Mouse (Mus musculus): ENCODE data around the gene Gm10277. TPM values are rescaled to one million over a fixed set of nuclear protein-coding genes. Genes with fewer than 3 reads are reported as not detected.

The Gm10277 gene
- polyA plus RNA-seq, 1 experiment from 2014 or later = 1.6 TPM

DNA sequence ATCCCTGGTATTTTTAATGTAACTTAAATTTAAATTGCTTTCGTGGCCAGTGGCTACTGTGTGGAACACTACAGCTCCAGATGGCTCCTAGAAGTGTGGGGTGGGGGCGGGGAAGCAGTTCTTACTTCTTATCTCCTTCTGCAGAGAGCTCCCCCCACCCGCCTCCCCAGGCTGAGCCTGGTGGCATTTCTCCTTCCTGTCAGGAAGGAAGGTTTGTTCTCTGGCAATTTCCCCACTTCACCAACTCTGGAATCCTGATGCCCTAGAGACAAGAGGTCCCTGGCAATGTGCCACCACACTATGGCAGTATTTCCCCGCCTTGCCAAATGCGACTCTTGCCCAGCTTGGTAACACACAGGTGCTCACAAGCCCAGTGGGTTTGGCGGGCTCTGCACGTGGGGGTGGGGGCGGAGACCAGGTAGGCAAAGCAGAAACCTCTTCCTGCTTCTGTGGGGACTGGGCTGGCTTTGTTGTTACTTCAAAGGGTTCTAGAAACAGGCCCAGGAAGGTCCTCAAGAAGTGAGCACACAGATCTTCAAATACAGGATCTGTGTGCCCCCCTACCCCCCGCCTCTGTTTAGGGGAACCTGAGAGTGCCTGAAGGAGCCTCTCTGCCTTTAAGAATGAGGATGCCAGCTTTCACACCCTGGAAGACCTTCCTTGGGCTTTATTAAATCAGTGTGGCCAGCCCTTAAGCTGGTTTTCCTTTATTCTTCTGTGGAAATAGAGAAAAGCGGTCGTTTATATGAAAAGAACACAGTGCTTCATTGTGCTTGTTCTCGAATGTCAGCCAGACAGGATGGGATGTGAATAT, 4.4 kb upstream of the Gm10277 start:
- H3K9ac ChIP-seq (ENCODE audit: low read depth, low read length) = no peak overlapping the region

DNA sequence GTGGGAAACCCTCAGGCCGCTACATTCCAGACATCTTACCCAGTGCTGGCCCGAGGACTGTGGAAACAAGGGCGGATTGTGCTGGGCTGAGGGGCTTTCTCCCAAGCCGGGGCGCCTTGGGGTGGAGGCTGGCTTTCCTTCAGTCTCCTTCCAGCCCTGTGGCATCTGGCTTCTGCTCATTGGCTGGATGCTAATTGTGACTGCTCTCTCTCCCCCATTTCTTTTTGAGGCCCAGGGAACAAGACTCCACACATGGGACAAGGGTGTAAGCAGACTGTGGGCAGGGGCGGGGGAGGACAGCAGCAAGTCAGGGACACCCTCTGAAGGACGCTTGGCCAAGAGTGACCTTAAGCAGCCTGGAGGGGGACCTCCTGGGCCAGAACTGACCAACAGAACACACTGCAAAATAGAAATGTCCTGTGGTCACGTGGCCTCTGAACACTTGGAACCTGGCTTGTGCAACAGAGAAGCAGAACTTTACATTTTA, 3.7 kb upstream of the Gm10277 start:
- Histone ChIP-seq H3K4me2 (ENCODE audit: low read length) (no peak overlapping the region), H3K27me3 (replicated peaks; ENCODE audit: control insufficient read depth, insufficient read depth, low read length) (no peaks in the 10 kb centered on the region), H3K36me3 (ENCODE audit: control insufficient read depth, insufficient read depth, low read length) (no peaks in the 10 kb centered on the region), H3K9ac (ENCODE audit: low read depth, low read length) (peak overlapping the region; percentile 5; the same call in 1 of the 2 replicates), H3K4me3 (ENCODE audit: low read length) (no peak overlapping the region), H3K27ac (ENCODE audit: low read depth, low read length) (peak overlapping the region; percentile 46), H3K4me1 (ENCODE audit: control insufficient read depth, insufficient read depth, low read depth, low read length) (peaks cover 40% of the 10 kb centered on the region), H3K9me3 (ENCODE audit: control insufficient read depth, low read length) (no peaks in the 10 kb centered on the region)
- ATAC-seq = peak; percentile 53
- WGBS = 32% methylated on average over 8 of the region's 8 CpGs

More for the DNA sequence above, 4.4 kb upstream of the Gm10277 start:
- Histone ChIP-seq H3K4me2 (ENCODE audit: low read length) (no peak overlapping the region), H3K36me3 (ENCODE audit: control insufficient read depth, insufficient read depth, low read length) (no peaks in the 10 kb centered on the region), H3K4me3 (ENCODE audit: low read length) (no peak overlapping the region), H3K27me3 (replicated peaks; ENCODE audit: control insufficient read depth, insufficient read depth, low read length) (no peaks in the 10 kb centered on the region), H3K27ac (ENCODE audit: low read depth, low read length) (peak overlapping the region; percentile 46), H3K9me3 (ENCODE audit: control insufficient read depth, low read length) (no peaks in the 10 kb centered on the region), H3K4me1 (ENCODE audit: control insufficient read depth, insufficient read depth, low read depth, low read length) (peaks cover 36% of the 10 kb centered on the region)
- no peak for ATAC-seq
- whole genome bisulfite sequencing = 44% methylated on average over 12 of the region's 12 CpGs

- H3K36me3 ChIP-seq (ENCODE audit: control insufficient read depth, insufficient read depth, low read length) = no peaks in the 10 kb centered on the region
- peak overlapping the region; percentile 9; the same call in 1 of the 2 replicates for H3K27ac ChIP-seq (ENCODE audit: low read depth, low read length)
- no peak overlapping the region for H3K4me2 ChIP-seq (ENCODE audit: low read length)
- no peak overlapping the region for H3K9ac ChIP-seq (ENCODE audit: low read depth, low read length)
- no peaks in the 10 kb centered on the region for H3K9me3 ChIP-seq (ENCODE audit: control insufficient read depth, low read length)
- H3K4me1 ChIP-seq (ENCODE audit: control insufficient read depth, insufficient read depth, low read depth, low read length) = peaks cover 50% of the 10 kb centered on the region
- no peak overlapping the region for H3K4me3 ChIP-seq (ENCODE audit: low read length)
- no peaks in the 10 kb centered on the region for H3K27me3 ChIP-seq (replicated peaks; ENCODE audit: control insufficient read depth, insufficient read depth, low read length)
- WGBS = 30% methylated on average over 9 of the region's 9 CpGs
- no peak for ATAC-seq
Measured at GRCm38 (mm10) chr11:77790286-77790685, 2.7 kb upstream of the Gm10277 start.

DNA sequence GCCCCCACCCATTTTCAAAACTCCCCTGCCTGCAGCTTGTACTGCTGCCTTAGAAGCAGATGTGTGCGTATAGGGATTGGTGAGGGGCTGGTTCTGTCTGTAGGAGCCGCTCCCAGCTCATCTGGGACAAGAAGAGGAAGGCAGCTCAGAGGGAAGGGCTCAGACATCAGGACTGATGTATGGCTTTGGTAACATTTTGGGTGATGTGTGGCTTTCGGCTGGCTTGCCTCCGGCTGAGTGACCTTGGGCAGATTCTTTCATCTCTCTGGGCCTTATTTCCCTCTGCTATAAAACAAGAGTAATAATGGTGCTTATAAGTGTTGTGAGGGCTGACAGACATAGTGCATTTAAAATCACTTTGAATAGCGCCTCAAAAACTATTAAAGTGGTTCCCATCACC, 2.0 kb upstream of the Gm10277 start:
- peaks cover 53% of the 10 kb centered on the region for H3K4me1 ChIP-seq (ENCODE audit: control insufficient read depth, insufficient read depth, low read depth, low read length)
- no peaks in the 10 kb centered on the region for H3K36me3 ChIP-seq (ENCODE audit: control insufficient read depth, insufficient read depth, low read length)
- H3K27ac ChIP-seq (ENCODE audit: low read depth, low read length) = no peak overlapping the region
- no peak overlapping the region for H3K4me2 ChIP-seq (ENCODE audit: low read length)
- ATAC-seq = no peak
- no peaks in the 10 kb centered on the region for H3K9me3 ChIP-seq (ENCODE audit: control insufficient read depth, low read length)
- H3K4me3 ChIP-seq (ENCODE audit: low read length) = no peak overlapping the region
- no peaks in the 10 kb centered on the region for H3K27me3 ChIP-seq (replicated peaks; ENCODE audit: control insufficient read depth, insufficient read depth, low read length)
- 86% methylated on average over 5 of the region's 5 CpGs for WGBS
- no peak overlapping the region for H3K9ac ChIP-seq (ENCODE audit: low read depth, low read length)

DNA sequence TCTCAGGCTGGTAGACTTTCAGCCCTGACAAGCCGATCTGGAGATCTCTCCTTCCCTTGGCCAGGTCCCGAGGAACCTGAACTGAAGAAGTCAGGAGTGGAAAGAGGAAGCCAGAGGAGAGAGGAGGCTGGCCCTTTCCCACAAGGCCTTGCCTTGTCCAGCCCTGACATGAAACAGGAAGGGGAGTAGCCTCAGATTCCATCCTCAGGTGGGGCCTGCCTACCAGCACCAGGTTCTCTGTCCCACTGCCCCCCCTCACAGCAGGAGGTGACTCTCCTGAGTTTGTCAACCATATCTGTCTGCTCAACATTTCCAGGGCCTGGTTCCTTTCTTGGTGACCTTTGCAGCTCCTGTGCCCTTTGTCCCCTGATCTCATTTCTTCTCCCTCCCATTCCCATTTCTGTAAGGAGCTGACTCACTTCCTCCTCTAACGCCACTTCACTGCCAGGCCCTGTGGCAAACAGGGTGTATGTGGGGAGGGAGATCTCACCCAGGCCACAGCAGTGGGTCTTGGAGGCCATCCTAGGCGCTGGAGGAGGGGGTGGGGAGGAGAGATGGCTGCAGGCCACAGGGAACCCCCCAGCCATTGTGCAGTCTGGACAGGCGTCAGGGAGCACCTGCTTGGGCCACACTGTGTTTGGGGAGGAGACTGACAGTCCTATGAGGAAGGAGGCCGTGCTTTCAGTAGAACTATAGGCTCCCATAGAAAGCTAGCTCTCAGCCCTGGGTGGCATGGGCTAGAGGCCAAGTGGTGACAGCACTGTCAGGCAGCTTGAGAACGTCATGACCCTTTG, 1.6 kb downstream of the Gm10277 start:
- Histone ChIP-seq H3K4me3 (ENCODE audit: low read length) (no peak overlapping the region), H3K27ac (ENCODE audit: low read depth, low read length) (peak overlapping the region; percentile 40), H3K4me1 (ENCODE audit: control insufficient read depth, insufficient read depth, low read depth, low read length) (peaks cover 39% of the 10 kb centered on the region), H3K9ac (ENCODE audit: low read depth, low read length) (peak overlapping the region; percentile 13; the same call in 1 of the 2 replicates), H3K27me3 (replicated peaks; ENCODE audit: control insufficient read depth, insufficient read depth, low read length) (no peaks in the 10 kb centered on the region), H3K9me3 (ENCODE audit: control insufficient read depth, low read length) (no peaks in the 10 kb centered on the region), H3K4me2 (ENCODE audit: low read length) (no peak overlapping the region), H3K36me3 (ENCODE audit: control insufficient read depth, insufficient read depth, low read length) (no peaks in the 10 kb centered on the region)
- peak; percentile 54 for ATAC-seq
- WGBS = 47% methylated on average over 7 of the region's 7 CpGs

- H3K4me2 ChIP-seq (ENCODE audit: low read length) = no peak overlapping the region
- 22% methylated on average over 5 of the region's 5 CpGs for WGBS
- no peaks in the 10 kb centered on the region for H3K9me3 ChIP-seq (ENCODE audit: control insufficient read depth, low read length)
- H3K27ac ChIP-seq (ENCODE audit: low read depth, low read length) = peak overlapping the region; percentile 40; the same call in 1 of the 2 replicates
- no peak for ATAC-seq
- H3K4me3 ChIP-seq (ENCODE audit: low read length) = no peak overlapping the region
- peaks cover 33% of the 10 kb centered on the region for H3K4me1 ChIP-seq (ENCODE audit: control insufficient read depth, insufficient read depth, low read depth, low read length)
- no peaks in the 10 kb centered on the region for H3K36me3 ChIP-seq (ENCODE audit: control insufficient read depth, insufficient read depth, low read length)
- peak overlapping the region; percentile 13; the same call in 1 of the 2 replicates for H3K9ac ChIP-seq (ENCODE audit: low read depth, low read length)
- no peaks in the 10 kb centered on the region for H3K27me3 ChIP-seq (replicated peaks; ENCODE audit: control insufficient read depth, insufficient read depth, low read length)
Measured at GRCm38 (mm10) chr11:77785396-77785767, 2.2 kb downstream of the Gm10277 start.

DNA sequence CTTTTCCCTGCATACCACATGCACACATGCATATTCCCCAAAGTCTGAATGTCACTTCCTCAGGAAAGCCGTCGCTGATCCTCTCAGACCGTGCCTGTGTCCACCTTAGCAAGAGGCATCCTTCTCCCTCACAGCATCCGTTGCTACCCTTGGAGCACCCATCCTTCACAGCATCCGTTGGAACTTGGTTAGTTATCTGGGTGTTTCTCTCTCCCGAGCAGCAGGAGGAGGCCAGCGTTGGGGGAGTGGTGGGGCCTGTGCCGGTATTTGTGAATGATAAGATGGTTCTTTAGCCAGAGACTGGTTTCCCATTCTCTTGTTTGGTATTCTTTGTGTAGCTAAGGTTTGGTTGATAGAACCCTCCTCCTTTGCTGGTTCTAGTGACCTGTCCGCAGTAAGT, 2.7 kb downstream of the Gm10277 start:
- no peak overlapping the region for H3K4me3 ChIP-seq (ENCODE audit: low read length)
- WGBS = 76% methylated on average over 9 of the region's 9 CpGs
- H3K27ac ChIP-seq (ENCODE audit: low read depth, low read length) = no peak overlapping the region
- H3K9ac ChIP-seq (ENCODE audit: low read depth, low read length) = no peak overlapping the region
- no peak overlapping the region for H3K4me2 ChIP-seq (ENCODE audit: low read length)
- no peaks in the 10 kb centered on the region for H3K9me3 ChIP-seq (ENCODE audit: control insufficient read depth, low read length)
- peaks cover 28% of the 10 kb centered on the region for H3K4me1 ChIP-seq (ENCODE audit: control insufficient read depth, insufficient read depth, low read depth, low read length)
- H3K36me3 ChIP-seq (ENCODE audit: control insufficient read depth, insufficient read depth, low read length) = no peaks in the 10 kb centered on the region
- no peaks in the 10 kb centered on the region for H3K27me3 ChIP-seq (replicated peaks; ENCODE audit: control insufficient read depth, insufficient read depth, low read length)
- ATAC-seq = no peak

DNA sequence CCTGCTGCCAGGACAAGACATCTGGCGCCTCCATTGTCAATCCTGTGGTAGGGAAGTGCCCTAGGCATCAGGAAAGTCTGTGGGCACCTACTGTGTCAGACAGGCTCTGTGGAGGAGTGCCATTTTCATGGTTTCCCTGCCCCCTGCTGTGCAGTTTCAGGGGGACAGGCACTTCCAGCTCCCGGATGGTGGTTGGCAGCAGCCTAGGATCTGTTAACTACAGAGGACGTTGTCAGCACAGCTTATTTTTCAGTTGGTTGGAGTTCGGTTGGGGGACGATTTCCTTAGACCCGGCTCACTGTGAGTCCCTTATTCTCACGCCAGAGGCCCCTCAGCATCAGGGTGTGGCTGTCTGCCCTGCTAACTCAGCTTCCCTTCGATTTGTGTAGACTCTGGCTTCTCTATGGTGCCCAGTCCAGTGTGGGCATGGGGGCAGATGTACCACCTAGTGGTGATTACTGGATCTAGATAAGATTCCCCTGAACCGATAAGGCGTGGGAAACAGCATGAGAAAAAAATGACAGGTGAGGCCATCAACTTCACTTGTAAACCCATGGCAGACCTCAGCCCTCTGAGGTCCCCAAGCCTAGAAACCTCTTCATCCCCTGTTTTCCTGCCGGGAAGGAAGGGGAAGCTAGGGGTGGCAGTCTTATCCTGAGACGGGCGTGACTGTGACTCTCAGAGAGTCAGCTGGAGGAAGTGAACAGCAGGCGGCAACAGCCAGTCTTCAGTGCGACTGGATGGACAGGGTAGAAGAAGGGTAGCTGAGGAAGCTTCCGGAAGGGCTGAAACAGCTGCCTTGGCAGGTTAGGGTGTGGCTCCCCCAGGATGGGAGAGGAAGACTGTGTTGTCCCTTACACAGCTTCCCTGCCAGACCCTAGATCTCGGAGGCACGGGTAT, 3.5 kb downstream of the Gm10277 start:
- H3K9ac ChIP-seq (ENCODE audit: low read depth, low read length) = peak overlapping the region; percentile 0; the same call in 1 of the 2 replicates
- H3K36me3 ChIP-seq (ENCODE audit: control insufficient read depth, insufficient read depth, low read length) = no peaks in the 10 kb centered on the region
- 49% methylated on average over 18 of the region's 18 CpGs for WGBS
- H3K4me3 ChIP-seq (ENCODE audit: low read length) = no peak overlapping the region
- ATAC-seq = 0 out of 2 replicates have a peak, but pooled peaks have one; percentile 31
- peaks cover 28% of the 10 kb centered on the region for H3K4me1 ChIP-seq (ENCODE audit: control insufficient read depth, insufficient read depth, low read depth, low read length)
- no peaks in the 10 kb centered on the region for H3K27me3 ChIP-seq (replicated peaks; ENCODE audit: control insufficient read depth, insufficient read depth, low read length)
- no peak overlapping the region for H3K4me2 ChIP-seq (ENCODE audit: low read length)
- H3K27ac ChIP-seq (ENCODE audit: low read depth, low read length) = peak overlapping the region; percentile 33
- no peaks in the 10 kb centered on the region for H3K9me3 ChIP-seq (ENCODE audit: control insufficient read depth, low read length)
